Mouse (Mus musculus): ENCODE results near the gene Serbp1. TPM values are rescaled to one million over a fixed set of nuclear protein-coding genes. Genes with fewer than 3 reads are reported as not detected.

The Serbp1 gene
- total RNA-seq (2021), result 100 to 1,000 TPM; 196 to 227 TPM
- polyA plus RNA-seq (2012; rRNA removed), result 53.6 and 62.3 TPM in 2 replicates
- long read RNA-seq, full-length matches to known transcripts, result 61 of 83 reads
- long read RNA-seq, partial matches to known transcripts, result 13 of 83 reads
- long read RNA-seq, other reads (novel, unspliced or antisense), result 9 of 83 reads

GRCm38 (mm10) chr6:67237977-67238376 is at the start of gene Serbp1:
Serbp1 (plus strand) TSS chr6:67238176.
- Histone ChIP-seq H3K27me3 (ENCODE audit: control insufficient read depth, insufficient read depth, low read length) (no peaks in the 10 kb centered on the region), H3K4me1 (ENCODE audit: control insufficient read depth, insufficient read depth, low read length) (no peaks in the 10 kb centered on the region), H3K4me3 (no peak within 1 kb of the TSS), H3K9ac (ENCODE audit: low read depth, low read length) (no peak within 1 kb of the TSS), H3K79me2 (replicated peaks; ENCODE audit: control insufficient read depth, insufficient read depth, low read length) (no peaks in the 10 kb centered on the region), H3K27ac (no peak within 1 kb of the TSS), H3K36me3 (ENCODE audit: control insufficient read depth, insufficient read depth, low read length) (no peaks in the 10 kb centered on the region)
- WGBS, result 46% methylated on average over 12 of the region's 12 CpGs
- TF ChIP-seq POLR2A (IDR thresholded peaks at IDR 0.05; ENCODE audit: insufficient read depth, low read depth, low read length) (no peak), EP300 (IDR thresholded peaks at IDR 0.05; ENCODE audit: insufficient read depth, low read depth, low read length) (no peak), CTCF (IDR thresholded peaks at IDR 0.05) (no peak)
- intact Hi-C loops (cut with DNase I), result no loop called here
- no peak for DNase-seq

GRCm38 (mm10) chr6:67193591-67193990 is 44.4 kb upstream of the Serbp1 start:
- no peaks in the 10 kb centered on the region for H3K79me2 ChIP-seq (replicated peaks; ENCODE audit: control insufficient read depth, insufficient read depth, low read length)
- no peaks in the 10 kb centered on the region for H3K36me3 ChIP-seq (ENCODE audit: control insufficient read depth, insufficient read depth, low read length)
- no peaks in the 10 kb centered on the region for H3K27me3 ChIP-seq (ENCODE audit: control insufficient read depth, insufficient read depth, low read length)
- TF ChIP-seq CTCF (IDR thresholded peaks at IDR 0.05), result no peak
- no peak for TF ChIP-seq EP300 (IDR thresholded peaks at IDR 0.05; ENCODE audit: insufficient read depth, low read depth, low read length)
- no peak for TF ChIP-seq POLR2A (IDR thresholded peaks at IDR 0.05; ENCODE audit: insufficient read depth, low read depth, low read length)
- 84% methylated on average over 2 of the region's 2 CpGs for WGBS
- H3K4me3 ChIP-seq, result no peak overlapping the region
- no peak for DNase-seq
- H3K27ac ChIP-seq, result no peak overlapping the region
- H3K4me1 ChIP-seq (ENCODE audit: control insufficient read depth, insufficient read depth, low read length), result no peaks in the 10 kb centered on the region
- intact Hi-C loops (cut with DNase I), result no loop called here
- no peak overlapping the region for H3K9ac ChIP-seq (ENCODE audit: low read depth, low read length)

GRCm38 (mm10) chr6:67194606-67195005 is 43.4 kb upstream of the Serbp1 start:
- no peak for DNase-seq
- Histone ChIP-seq H3K27me3 (ENCODE audit: control insufficient read depth, insufficient read depth, low read length) (no peaks in the 10 kb centered on the region), H3K79me2 (replicated peaks; ENCODE audit: control insufficient read depth, insufficient read depth, low read length) (no peaks in the 10 kb centered on the region), H3K4me1 (ENCODE audit: control insufficient read depth, insufficient read depth, low read length) (no peaks in the 10 kb centered on the region), H3K9ac (ENCODE audit: low read depth, low read length) (no peak overlapping the region), H3K36me3 (ENCODE audit: control insufficient read depth, insufficient read depth, low read length) (no peaks in the 10 kb centered on the region), H3K27ac (no peak overlapping the region), H3K4me3 (no peak overlapping the region)
- intact Hi-C loops (cut with DNase I), result no loop called here
- WGBS, result 86% methylated on average over 6 of the region's 6 CpGs
- TF ChIP-seq EP300 (IDR thresholded peaks at IDR 0.05; ENCODE audit: insufficient read depth, low read depth, low read length), result no peak
- TF ChIP-seq CTCF (IDR thresholded peaks at IDR 0.05), result no peak
- no peak for TF ChIP-seq POLR2A (IDR thresholded peaks at IDR 0.05; ENCODE audit: insufficient read depth, low read depth, low read length)

- no peak overlapping the region for H3K4me3 ChIP-seq
- intact Hi-C loops (cut with DNase I), result no loop called here
- 30% methylated on average over 7 of the region's 7 CpGs for WGBS
- no peaks in the 10 kb centered on the region for H3K36me3 ChIP-seq (ENCODE audit: control insufficient read depth, insufficient read depth, low read length)
- H3K27ac ChIP-seq, result no peak overlapping the region
- no peak for TF ChIP-seq EP300 (IDR thresholded peaks at IDR 0.05; ENCODE audit: insufficient read depth, low read depth, low read length)
- no peak for TF ChIP-seq POLR2A (IDR thresholded peaks at IDR 0.05; ENCODE audit: insufficient read depth, low read depth, low read length)
- no peak for TF ChIP-seq CTCF (IDR thresholded peaks at IDR 0.05)
- no peak for DNase-seq
- H3K79me2 ChIP-seq (replicated peaks; ENCODE audit: control insufficient read depth, insufficient read depth, low read length), result no peaks in the 10 kb centered on the region
- no peak overlapping the region for H3K9ac ChIP-seq (ENCODE audit: low read depth, low read length)
- no peaks in the 10 kb centered on the region for H3K27me3 ChIP-seq (ENCODE audit: control insufficient read depth, insufficient read depth, low read length)
- H3K4me1 ChIP-seq (ENCODE audit: control insufficient read depth, insufficient read depth, low read length), result no peaks in the 10 kb centered on the region
These were observed 42.8 kb upstream of the Serbp1 start for GRCm38 (mm10) chr6:67195148-67195611.

GRCm38 (mm10) chr6:67196821-67197220 is 41.2 kb upstream of the Serbp1 start:
- WGBS, result 84% methylated on average over 6 of the region's 6 CpGs
- intact Hi-C loops (cut with DNase I), result no loop called here
- H3K4me3 ChIP-seq, result no peak overlapping the region

GRCm38 (mm10) chr6:67198085-67198484 is 39.9 kb upstream of the Serbp1 start:
- Histone ChIP-seq H3K4me3 (no peak overlapping the region), H3K4me1 (ENCODE audit: control insufficient read depth, insufficient read depth, low read length) (no peaks in the 10 kb centered on the region), H3K79me2 (replicated peaks; ENCODE audit: control insufficient read depth, insufficient read depth, low read length) (no peaks in the 10 kb centered on the region), H3K9ac (ENCODE audit: low read depth, low read length) (no peak overlapping the region), H3K36me3 (ENCODE audit: control insufficient read depth, insufficient read depth, low read length) (no peaks in the 10 kb centered on the region), H3K27ac (no peak overlapping the region), H3K27me3 (ENCODE audit: control insufficient read depth, insufficient read depth, low read length) (no peaks in the 10 kb centered on the region)
- intact Hi-C loops (cut with DNase I), result loop anchor here (2.0 kb wide), 1 partner anchor 121 kb away; no protein-coding TSS in a partner anchor
- peak in 1 of 2 experiments; percentile 35 for DNase-seq
- WGBS, result 20% methylated on average over 4 of the region's 4 CpGs
- TF ChIP-seq CTCF (IDR thresholded peaks at IDR 0.05) (peak; percentile 85), EP300 (IDR thresholded peaks at IDR 0.05; ENCODE audit: insufficient read depth, low read depth, low read length) (no peak)

More at GRCm38 (mm10) chr6:67196821-67197220, 41.2 kb upstream of the Serbp1 start:
- Histone ChIP-seq H3K79me2 (replicated peaks; ENCODE audit: control insufficient read depth, insufficient read depth, low read length) (no peaks in the 10 kb centered on the region), H3K27me3 (ENCODE audit: control insufficient read depth, insufficient read depth, low read length) (no peaks in the 10 kb centered on the region), H3K27ac (no peak overlapping the region), H3K9ac (ENCODE audit: low read depth, low read length) (no peak overlapping the region), H3K36me3 (ENCODE audit: control insufficient read depth, insufficient read depth, low read length) (no peaks in the 10 kb centered on the region), H3K4me1 (ENCODE audit: control insufficient read depth, insufficient read depth, low read length) (no peaks in the 10 kb centered on the region)
- DNase-seq, result no peak
- TF ChIP-seq POLR2A (IDR thresholded peaks at IDR 0.05; ENCODE audit: insufficient read depth, low read depth, low read length) (no peak), CTCF (IDR thresholded peaks at IDR 0.05) (no peak), EP300 (IDR thresholded peaks at IDR 0.05; ENCODE audit: insufficient read depth, low read depth, low read length) (no peak)

All from heart, adult 2 months (tissue).